Mouse (Mus musculus): ENCODE data around the gene Hist1h4n. TPM values are rescaled to one million over a fixed set of nuclear protein-coding genes. Genes with fewer than 3 reads are reported as not detected.

The Hist1h4n gene
- not detected for polyA plus RNA-seq (2017; shearing (Covaris generic))

DNA sequence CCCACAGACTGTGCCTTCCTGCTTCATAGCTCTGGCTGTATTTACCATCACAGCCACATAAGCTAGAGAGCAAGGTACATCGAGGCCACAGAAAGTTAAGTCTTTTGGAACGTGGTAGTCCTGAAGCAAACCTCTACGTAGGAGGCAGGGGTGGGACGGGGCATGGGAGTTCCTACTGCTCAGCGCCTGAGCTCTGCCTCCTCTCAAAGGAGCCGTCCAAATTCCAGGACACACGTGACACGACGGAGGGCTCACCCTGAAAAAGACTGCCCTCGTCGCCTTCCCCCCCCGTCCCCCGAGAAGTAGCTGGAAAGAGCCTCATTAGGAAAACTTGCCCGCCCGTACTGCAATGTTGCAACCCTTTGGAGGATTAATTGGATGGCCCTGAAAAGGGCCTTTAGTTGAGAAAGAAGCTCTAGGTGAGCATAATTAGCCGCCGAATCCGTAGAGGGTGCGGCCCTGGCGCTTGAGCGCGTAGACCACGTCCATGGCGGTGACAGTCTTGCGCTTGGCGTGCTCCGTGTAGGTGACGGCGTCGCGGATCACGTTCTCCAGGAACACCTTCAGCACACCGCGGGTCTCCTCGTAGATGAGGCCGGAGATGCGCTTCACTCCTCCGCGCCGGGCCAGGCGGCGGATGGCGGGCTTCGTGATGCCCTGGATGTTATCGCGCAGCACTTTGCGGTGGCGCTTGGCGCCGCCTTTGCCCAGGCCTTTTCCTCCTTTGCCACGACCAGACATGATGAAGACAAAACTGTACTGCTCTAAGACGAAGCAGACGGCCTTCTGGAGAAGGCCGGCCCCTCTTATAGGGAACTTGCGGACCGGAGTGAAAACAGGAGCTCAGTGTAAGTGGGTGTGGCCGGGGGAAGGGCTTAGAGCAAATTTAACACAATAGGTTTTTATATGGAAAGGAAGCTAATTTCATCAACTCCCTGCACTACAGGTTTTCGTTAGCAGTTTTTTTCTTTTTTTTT is at the start of gene Hist1h4n:
Hist1h4n (minus strand) TSS at position 779 of the 977 bp plus-strand sequence.

DNA sequence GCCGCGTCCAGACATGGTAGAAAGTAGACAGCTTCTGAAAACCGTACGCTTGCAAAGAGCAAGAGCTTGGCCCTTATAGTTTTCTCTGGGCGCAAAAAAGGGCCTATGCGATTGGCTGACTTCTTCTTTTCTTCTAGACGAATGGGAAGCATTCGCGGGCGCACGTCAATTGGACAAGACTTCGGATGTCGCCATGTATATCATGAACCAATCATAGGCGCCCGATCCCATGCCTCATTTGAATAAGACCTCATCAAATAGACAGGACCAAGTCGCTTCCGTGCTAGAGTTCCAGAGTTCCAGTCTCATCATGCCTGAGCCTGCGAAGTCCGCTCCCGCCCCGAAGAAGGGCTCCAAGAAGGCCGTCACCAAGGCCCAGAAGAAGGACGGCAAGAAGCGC is 1.5 kb upstream of the Hist1h4n start, which contains the start of the genes Hist1h2ap and Hist1h2br:
Hist1h2ap (minus strand) TSS at position 47 of the 400 bp plus-strand sequence.
Hist1h2br (plus strand) TSS at position 283 of the 400 bp plus-strand sequence.

DNA sequence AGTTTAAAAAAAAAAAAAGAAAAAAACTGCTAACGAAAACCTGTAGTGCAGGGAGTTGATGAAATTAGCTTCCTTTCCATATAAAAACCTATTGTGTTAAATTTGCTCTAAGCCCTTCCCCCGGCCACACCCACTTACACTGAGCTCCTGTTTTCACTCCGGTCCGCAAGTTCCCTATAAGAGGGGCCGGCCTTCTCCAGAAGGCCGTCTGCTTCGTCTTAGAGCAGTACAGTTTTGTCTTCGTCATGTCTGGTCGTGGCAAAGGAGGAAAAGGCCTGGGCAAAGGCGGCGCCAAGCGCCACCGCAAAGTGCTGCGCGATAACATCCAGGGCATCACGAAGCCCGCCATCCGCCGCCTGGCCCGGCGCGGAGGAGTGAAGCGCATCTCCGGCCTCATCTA is 20.5 kb downstream of the Hist1h4n start, which contains the start of gene Hist1h4m:
Hist1h4m (plus strand) TSS at position 208 of the 400 bp plus-strand sequence.

DNA sequence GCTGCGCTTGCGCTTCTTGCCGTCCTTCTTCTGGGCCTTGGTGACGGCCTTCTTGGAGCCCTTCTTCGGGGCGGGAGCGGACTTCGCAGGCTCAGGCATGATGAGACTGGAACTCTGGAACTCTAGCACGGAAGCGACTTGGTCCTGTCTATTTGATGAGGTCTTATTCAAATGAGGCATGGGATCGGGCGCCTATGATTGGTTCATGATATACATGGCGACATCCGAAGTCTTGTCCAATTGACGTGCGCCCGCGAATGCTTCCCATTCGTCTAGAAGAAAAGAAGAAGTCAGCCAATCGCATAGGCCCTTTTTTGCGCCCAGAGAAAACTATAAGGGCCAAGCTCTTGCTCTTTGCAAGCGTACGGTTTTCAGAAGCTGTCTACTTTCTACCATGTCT is 21.9 kb downstream of the Hist1h4n start, which contains the start of the genes Hist1h2bq and Hist1h2ao:
Hist1h2bq (minus strand) TSS at position 125 of the 400 bp plus-strand sequence.
Hist1h2ao (plus strand) TSS at position 393 of the 400 bp plus-strand sequence.

DNA sequence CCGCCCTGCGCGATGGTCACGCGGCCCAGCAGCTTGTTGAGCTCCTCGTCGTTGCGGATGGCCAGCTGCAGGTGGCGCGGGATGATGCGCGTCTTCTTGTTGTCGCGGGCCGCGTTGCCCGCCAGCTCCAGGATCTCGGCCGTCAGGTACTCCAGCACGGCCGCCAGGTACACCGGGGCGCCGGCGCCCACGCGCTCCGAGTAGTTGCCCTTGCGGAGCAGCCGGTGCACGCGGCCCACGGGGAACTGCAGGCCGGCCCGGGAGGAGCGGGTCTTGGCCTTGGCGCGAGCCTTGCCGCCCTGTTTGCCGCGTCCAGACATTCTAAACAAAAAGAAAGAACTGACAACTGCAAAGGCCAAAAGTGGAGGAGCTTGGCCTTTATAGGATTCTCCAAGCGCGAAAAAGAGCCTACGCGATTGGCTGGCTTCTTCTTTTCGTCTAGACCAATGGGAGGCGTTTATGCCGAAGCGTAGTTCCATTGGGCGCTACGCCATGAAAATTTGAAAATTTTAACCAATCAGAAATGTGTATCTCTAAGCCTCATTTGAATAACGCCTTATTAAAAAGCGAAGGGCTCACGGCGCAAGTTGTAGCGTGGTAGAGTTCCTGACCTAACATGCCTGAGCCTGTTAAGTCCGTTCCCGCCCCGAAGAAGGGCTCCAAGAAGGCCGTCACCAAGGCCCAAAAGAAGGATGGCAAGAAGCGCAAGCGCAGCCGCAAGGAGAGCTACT is 44.9 kb downstream of the Hist1h4n start, which contains the start of the genes Hist1h2an and Hist1h2bp:
Hist1h2an (minus strand) TSS at position 320 of the 731 bp plus-strand sequence.
Hist1h2bp (plus strand) TSS at position 563 of the 731 bp plus-strand sequence.

DNA sequence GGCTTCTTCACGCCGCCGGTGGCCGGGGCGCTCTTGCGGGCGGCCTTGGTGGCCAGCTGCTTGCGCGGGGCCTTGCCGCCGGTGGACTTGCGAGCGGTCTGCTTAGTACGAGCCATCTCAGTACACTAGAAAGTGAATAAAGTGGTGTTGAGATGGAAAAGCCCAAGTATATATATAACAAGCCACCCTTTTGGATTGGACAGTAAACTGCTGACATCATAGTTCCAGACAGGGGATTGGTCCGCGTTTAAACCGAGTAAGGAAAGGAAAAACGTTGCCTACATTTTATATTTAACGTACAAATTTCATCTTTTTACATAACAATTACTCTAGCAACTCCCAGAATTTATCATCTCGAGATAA is 48.8 kb downstream of the Hist1h4n start, which contains the start of gene Hist1h3i:
Hist1h3i (minus strand) TSS at position 116 of the 363 bp plus-strand sequence.

Other genes starting within 250 kb of the Hist1h4n start
- not detected for gene Olfr1362, start 218.2 kb downstream of the Hist1h4n start, polyA plus RNA-seq (2017; shearing (Covaris generic))
- gene Olfr11, start 189.7 kb downstream of the Hist1h4n start, polyA plus RNA-seq (2017; shearing (Covaris generic)) = not detected
- gene Olfr1361, start 168.8 kb downstream of the Hist1h4n start, polyA plus RNA-seq (2017; shearing (Covaris generic)) = not detected
- gene Olfr1360, start 154.8 kb downstream of the Hist1h4n start, polyA plus RNA-seq (2017; shearing (Covaris generic)) = not detected
- gene Olfr1359, start 134.1 kb downstream of the Hist1h4n start, polyA plus RNA-seq (2017; shearing (Covaris generic)) = not detected
- gene Hist1h2bl, start 116.1 kb downstream of the Hist1h4n start, polyA plus RNA-seq (2017; shearing (Covaris generic)) = not detected
- not detected for gene Hist1h2ai, start 115.8 kb downstream of the Hist1h4n start, polyA plus RNA-seq (2017; shearing (Covaris generic))
- not detected for gene Hist1h3h, start 114.5 kb downstream of the Hist1h4n start, polyA plus RNA-seq (2017; shearing (Covaris generic))
- gene Hist1h2bm, start 110.2 kb downstream of the Hist1h4n start, polyA plus RNA-seq (2017; shearing (Covaris generic)) = not detected
- not detected for gene Hist1h4j, start 97.1 kb downstream of the Hist1h4n start, polyA plus RNA-seq (2017; shearing (Covaris generic))
- gene Hist1h4k, start 81.7 kb downstream of the Hist1h4n start, polyA plus RNA-seq (2017; shearing (Covaris generic)) = 25.5 TPM
- gene Hist1h2ak, start 78.4 kb downstream of the Hist1h4n start, polyA plus RNA-seq (2017; shearing (Covaris generic)) = not detected
- 4.6 TPM for gene Hist1h2bn, start 78.1 kb downstream of the Hist1h4n start, polyA plus RNA-seq (2017; shearing (Covaris generic))
- 4.1 TPM for gene Hist1h1b, start 51.6 kb downstream of the Hist1h4n start, polyA plus RNA-seq (2017; shearing (Covaris generic))
- 0.91 TPM for gene Hist1h3i, start 48.8 kb downstream of the Hist1h4n start, polyA plus RNA-seq (2017; shearing (Covaris generic))
- not detected for gene Hist1h2an, start 45.0 kb downstream of the Hist1h4n start, polyA plus RNA-seq (2017; shearing (Covaris generic))
- not detected for gene Hist1h2bp, start 44.7 kb downstream of the Hist1h4n start, polyA plus RNA-seq (2017; shearing (Covaris generic))
- 5.5 TPM for gene Hist1h2bq, start 22.0 kb downstream of the Hist1h4n start, polyA plus RNA-seq (2017; shearing (Covaris generic))
- not detected for gene Hist1h2ao, start 21.7 kb downstream of the Hist1h4n start, polyA plus RNA-seq (2017; shearing (Covaris generic))
- gene Hist1h4m, start 20.4 kb downstream of the Hist1h4n start, polyA plus RNA-seq (2017; shearing (Covaris generic)) = 26.8 TPM
- 44.7 TPM for gene Hist1h2ap, start 1.3 kb upstream of the Hist1h4n start, polyA plus RNA-seq (2017; shearing (Covaris generic))
- 5.6 TPM for gene Hist1h2br, start 1.5 kb upstream of the Hist1h4n start, polyA plus RNA-seq (2017; shearing (Covaris generic))
- 0.17 TPM for gene Zfp184, start 112.9 kb upstream of the Hist1h4n start, polyA plus RNA-seq (2017; shearing (Covaris generic))
- not detected for gene Pom121l2, start 149.0 kb upstream of the Hist1h4n start, polyA plus RNA-seq (2017; shearing (Covaris generic))
- 0.77 TPM for gene Prss16, start 177.5 kb upstream of the Hist1h4n start, polyA plus RNA-seq (2017; shearing (Covaris generic))
- gene Hist1h2ah, start 203.4 kb upstream of the Hist1h4n start, polyA plus RNA-seq (2017; shearing (Covaris generic)) = 1.9 TPM
- not detected for gene Hist1h2bk, start 203.7 kb upstream of the Hist1h4n start, polyA plus RNA-seq (2017; shearing (Covaris generic))
- gene Hist1h4i, start 209.2 kb upstream of the Hist1h4n start, polyA plus RNA-seq (2017; shearing (Covaris generic)) = 11.9 TPM
- gene Hist1h2ag, start 210.7 kb upstream of the Hist1h4n start, polyA plus RNA-seq (2017; shearing (Covaris generic)) = 1.5 TPM
- 2.9 TPM for gene Hist1h2bj, start 211.0 kb upstream of the Hist1h4n start, polyA plus RNA-seq (2017; shearing (Covaris generic))